Mouse (Mus musculus) erythroblast, embryonic 14.5 days (primary cell): ENCODE measurements at regions not wholly inside any gene's neighbourhood (a gene's known extent, or its start where the extent isn't known, plus 50 kb on each side); places are given as distances from the start of the nearest gene placed in this dataset.
"Not testable (repeated sequence)": the region's sequence is repeated elsewhere in the genome, so short reads cannot be mapped to it uniquely, and the experiment has no call there.

Experiments
- H3K27me3 ChIP-seq: 2 replicates; pipeline ENCODE4 v1.6.1; 2012; ENCODE audit warnings: inconsistent platforms; ENCODE audit not compliant: control insufficient read depth
- H3K36me3 ChIP-seq: 2 replicates; pipeline ENCODE4 v1.6.1; 2012; ENCODE audit warnings: mild to moderate bottlenecking, inconsistent platforms; ENCODE audit not compliant: control insufficient read depth
- H3K4me1 ChIP-seq: 2 replicates; pipeline ENCODE4 v1.6.1; 2012; ENCODE audit warnings: inconsistent platforms; ENCODE audit not compliant: control insufficient read depth
- H3K4me3 ChIP-seq: replicated peaks from 2 replicates; pipeline ENCODE3; 2012; ENCODE audit warnings: moderate library complexity, mild to moderate bottlenecking, inconsistent platforms
- H3K9me3 ChIP-seq: 2 replicates; pipeline ENCODE4 v1.6.1; 2012; ENCODE audit warnings: low read length, inconsistent platforms, mixed read lengths; ENCODE audit not compliant: control insufficient read depth
- GATA1 ChIP-seq: IDR thresholded peaks from 2 replicates; pipeline ENCODE4 v1.6.1; 2012; ENCODE audit warnings: low read length, inconsistent platforms, mixed read lengths
- TAL1 ChIP-seq: IDR thresholded peaks from 3 replicates; pipeline ENCODE4 v1.6.1; 2012; ENCODE audit warnings: low read length, inconsistent platforms, mixed read lengths

GRCm38 (mm10) chr10:37760542-37761367 is 622.0 kb upstream of the Marcks start:
- Histone ChIP-seq H3K4me1 (no peaks in the 10 kb centered on the region), H3K36me3 (no peaks in the 10 kb centered on the region), H3K9me3 (no peaks in the 10 kb centered on the region), H3K4me3 (no peak overlapping the region), H3K27me3 (no peaks in the 10 kb centered on the region)
- TF ChIP-seq GATA1: no peak
- no peak for TF ChIP-seq TAL1

- H3K4me1 ChIP-seq: no peaks in the 10 kb centered on the region
- no peaks in the 10 kb centered on the region for H3K27me3 ChIP-seq
- TF ChIP-seq TAL1: no peak
- TF ChIP-seq GATA1: no peak
- no peaks in the 10 kb centered on the region for H3K36me3 ChIP-seq
- H3K9me3 ChIP-seq: no peaks in the 10 kb centered on the region
- H3K4me3 ChIP-seq: no peak overlapping the region
Observed at GRCm38 (mm10) chr10:37741581-37741980, 602.9 kb upstream of the Marcks start.

DNA sequence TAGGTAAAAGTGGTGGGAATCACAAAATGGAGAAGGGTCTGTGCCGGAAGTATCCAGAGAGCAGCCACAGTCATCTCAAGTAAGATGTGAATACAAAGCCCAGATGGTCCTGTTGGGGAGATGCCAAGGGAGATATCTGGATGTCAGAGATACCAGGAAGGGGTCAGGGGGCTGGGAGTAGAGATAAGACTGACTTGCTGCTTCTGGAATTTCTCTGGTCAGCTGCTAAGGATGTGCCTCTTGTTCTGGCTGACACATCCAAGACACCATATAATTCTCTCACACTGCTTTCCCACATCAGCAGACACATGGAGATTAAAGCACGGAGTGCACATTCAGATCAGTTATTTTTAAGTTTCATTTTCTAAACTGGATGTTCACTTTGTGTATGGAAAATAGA is 600.3 kb upstream of the Marcks start:
- no peaks in the 10 kb centered on the region for H3K9me3 ChIP-seq
- H3K36me3 ChIP-seq: no peaks in the 10 kb centered on the region
- no peaks in the 10 kb centered on the region for H3K4me1 ChIP-seq
- H3K27me3 ChIP-seq: no peaks in the 10 kb centered on the region
- TF ChIP-seq GATA1 (no peak), TAL1 (no peak)
- no peak overlapping the region for H3K4me3 ChIP-seq

- Histone ChIP-seq H3K4me3 (no peak overlapping the region), H3K9me3 (no peaks in the 10 kb centered on the region), H3K4me1 (no peaks in the 10 kb centered on the region), H3K36me3 (no peaks in the 10 kb centered on the region), H3K27me3 (no peaks in the 10 kb centered on the region)
- TF ChIP-seq GATA1 (no peak), TAL1 (no peak)
Observed at GRCm38 (mm10) chr10:37725609-37726008, 586.9 kb upstream of the Marcks start.

DNA sequence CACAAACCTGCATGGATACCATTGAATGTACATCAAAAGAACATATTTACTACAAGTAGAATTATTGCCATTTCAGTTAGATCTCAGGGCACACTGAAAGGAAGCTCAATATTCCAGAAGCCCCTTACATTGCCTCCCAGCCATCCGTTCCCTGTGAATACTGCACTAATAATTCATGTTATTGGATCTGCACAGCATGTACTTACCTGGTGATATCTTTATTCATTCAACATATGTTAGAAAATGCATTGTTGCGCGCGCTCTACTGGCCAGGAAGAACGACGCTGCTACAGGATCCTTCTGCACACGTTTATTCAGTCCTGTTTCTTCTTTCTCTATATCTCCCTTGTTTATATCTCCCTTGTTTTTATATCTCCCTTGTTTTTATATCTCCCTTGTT is 586.3 kb upstream of the Marcks start:
- not testable (repeated sequence) for H3K36me3 ChIP-seq, H3K4me1 ChIP-seq, H3K4me3 ChIP-seq, H3K9me3 ChIP-seq, H3K27me3 ChIP-seq

DNA sequence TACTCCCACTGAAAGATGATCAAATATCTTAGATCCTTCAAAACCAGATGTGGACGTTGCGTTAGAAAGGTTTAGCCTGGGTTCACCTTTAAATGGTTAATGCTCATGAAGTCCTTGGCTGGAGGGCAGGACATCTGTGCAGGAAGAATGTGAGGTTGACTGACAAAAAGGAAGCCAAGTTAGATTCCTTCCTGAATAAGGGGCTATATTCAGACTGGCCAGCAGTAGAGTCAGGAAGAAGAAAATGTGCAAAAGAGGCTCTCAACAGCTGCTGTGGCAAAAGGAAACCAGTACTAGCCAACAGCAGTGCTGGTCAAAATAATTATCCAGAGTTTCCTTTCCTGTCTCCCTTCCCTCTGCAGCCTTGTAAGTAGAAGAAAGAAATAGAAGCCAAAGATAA is 582.0 kb upstream of the Marcks start:
- TF ChIP-seq GATA1 (no peak), TAL1 (no peak)
- no peaks in the 10 kb centered on the region for H3K36me3 ChIP-seq
- H3K4me3 ChIP-seq: no peak overlapping the region
- H3K4me1 ChIP-seq: no peaks in the 10 kb centered on the region
- no peaks in the 10 kb centered on the region for H3K27me3 ChIP-seq
- H3K9me3 ChIP-seq: no peaks in the 10 kb centered on the region

DNA sequence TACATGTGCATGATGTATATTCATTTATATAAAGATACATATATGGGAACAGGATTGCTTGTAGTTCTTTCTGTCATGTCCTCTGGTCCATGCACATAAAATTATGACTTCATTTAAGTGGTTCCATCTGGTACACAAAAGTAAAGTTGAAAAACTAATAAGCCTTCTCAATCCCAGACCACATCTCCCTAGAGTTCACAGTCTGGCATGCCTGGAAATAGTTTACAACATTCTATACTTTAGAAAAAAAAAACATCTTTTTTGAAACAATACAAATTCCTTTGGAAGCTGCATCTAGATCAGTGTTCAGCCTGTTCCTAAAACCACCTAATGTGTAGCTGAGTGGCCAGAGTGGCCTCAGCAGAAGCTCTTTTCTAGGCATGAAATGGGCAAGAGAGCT is 578.2 kb upstream of the Marcks start:
- Histone ChIP-seq H3K4me1 (no peaks in the 10 kb centered on the region), H3K36me3 (no peaks in the 10 kb centered on the region), H3K27me3 (no peaks in the 10 kb centered on the region), H3K9me3 (no peaks in the 10 kb centered on the region), H3K4me3 (no peak overlapping the region)
- TF ChIP-seq GATA1 (no peak), TAL1 (no peak)

DNA sequence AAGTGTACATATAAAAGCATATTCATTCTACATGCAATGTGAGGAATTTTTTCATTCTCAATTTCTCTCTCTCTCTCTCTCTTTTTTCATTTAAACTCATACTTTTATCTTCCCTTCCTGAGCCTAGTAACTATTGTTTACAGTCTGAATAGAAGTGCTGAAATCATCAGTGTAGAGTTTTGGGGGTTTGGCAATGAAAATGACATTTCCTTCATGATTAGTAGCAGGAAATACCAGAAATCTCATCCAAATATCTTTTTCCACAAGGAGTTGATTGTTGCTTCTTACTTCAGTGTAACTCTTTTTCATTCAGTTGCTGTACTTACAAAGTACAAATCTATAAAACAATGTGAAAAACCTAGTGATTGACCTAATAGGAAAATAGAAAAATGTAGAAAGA is 572.7 kb upstream of the Marcks start:
- Histone ChIP-seq H3K4me1 (no peaks in the 10 kb centered on the region), H3K36me3 (no peaks in the 10 kb centered on the region), H3K9me3 (0 out of 2 replicates have a peak, but pooled peaks cover 2% of the 10 kb centered on the region), H3K27me3 (no peaks in the 10 kb centered on the region), H3K4me3 (no peak overlapping the region)
- no peak for TF ChIP-seq GATA1
- no peak for TF ChIP-seq TAL1

- TF ChIP-seq GATA1 (no peak), TAL1 (no peak)
- Histone ChIP-seq H3K4me1 (no peaks in the 10 kb centered on the region), H3K9me3 (no peaks in the 10 kb centered on the region), H3K4me3 (no peak overlapping the region), H3K36me3 (no peaks in the 10 kb centered on the region), H3K27me3 (no peaks in the 10 kb centered on the region)
Observed at GRCm38 (mm10) chr10:37694041-37694690, 555.4 kb upstream of the Marcks start.
